Mouse (Mus musculus) intestine, embryonic 14.5 days (tissue): ENCODE data around the gene Slc25a18. TPM values are rescaled to one million over a fixed set of nuclear protein-coding genes. Genes with fewer than 3 reads are reported as not detected.

Experiments used
- ATAC-seq: fragments of 200-750 bp; cut with Nextera tagmentation; replicated peaks from 2 replicates; pipeline ENCODE4 v1.8.0; 2017; ENCODE audit warnings: low read depth, moderate number of reproducible peaks, moderate TSS enrichment, moderate library complexity; ENCODE audit not compliant: low FRiP score, low TSS enrichment
- DNase-seq: peaks from one replicate; pipeline ENCODE4 v3.0.0-alpha.2; 2018; ENCODE audit warnings: low spot score
- H3K27ac ChIP-seq: fragments of 300-500 bp; sonication (generic); 2 replicates; pipeline ENCODE4 v1.5.1; 2014; ENCODE audit warnings: low read depth, mild to moderate bottlenecking, control low read depth
- H3K27me3 ChIP-seq: fragments of 300-500 bp; sonication (generic); replicated peaks from 2 replicates; pipeline ENCODE4 v1.6.1; 2014; ENCODE audit warnings: low read length, control low read depth; ENCODE audit not compliant: control insufficient read depth, insufficient read depth
- H3K36me3 ChIP-seq: fragments of 300-500 bp; sonication (generic); 2 replicates; pipeline ENCODE4 v1.6.1; 2014; ENCODE audit warnings: low read length, control low read depth; ENCODE audit not compliant: control insufficient read depth, insufficient read depth
- H3K4me1 ChIP-seq: fragments of 300-500 bp; sonication (generic); replicated peaks from 2 replicates; pipeline ENCODE4 v1.6.1; 2014; ENCODE audit warnings: low read length, control low read depth, mixed read lengths; ENCODE audit not compliant: control insufficient read depth, insufficient read depth
- H3K4me2 ChIP-seq: fragments of 300-500 bp; sonication (generic); 2 replicates; pipeline ENCODE4 v1.6.1; 2014; ENCODE audit warnings: low read length
- H3K4me3 ChIP-seq: fragments of 300-500 bp; sonication (generic); 2 replicates; pipeline ENCODE4 v1.5.1; 2014; ENCODE audit warnings: low read depth, low read length, control low read depth, mixed read lengths
- H3K9ac ChIP-seq: fragments of 300-500 bp; sonication (generic); 2 replicates; pipeline ENCODE4 v1.6.1; 2014; ENCODE audit warnings: mild to moderate bottlenecking, low read length
- H3K9me3 ChIP-seq: fragments of 300-500 bp; sonication (generic); 2 replicates; pipeline ENCODE4 v1.6.1; 2016; ENCODE audit warnings: low read length, control low read depth; ENCODE audit not compliant: control insufficient read depth
- WGBS: fragments of 180-500 bp; shearing (Covaris S2); extraction: QIAGEN DNeasy Blood & Tissue Kit; methylation state at CpG from one replicate; pipeline ENCODE4 v1.1.7; 2014; 5-methylcytosine and 5-hydroxymethylcytosine counted together
- polyA plus RNA-seq: library from polyadenylated mRNA; unstranded; fragments of >200 nt; fragmentation: Nextera tagmentation; extraction: Ambion mirVana; gene quantifications from 2 replicates; pipeline ENCODE4 v1.2.1, GENCODE M21; 2014

Slc25a18 gene
- 0.09 TPM in 2 replicates for polyA plus RNA-seq

GRCm38 (mm10) chr6:120773149-120773628 lies at the start of gene Slc25a18:
Slc25a18 (plus strand) TSS chr6:120773578.
- ATAC-seq (no peak), DNase-seq (no peak)
- 0 out of 2 replicates have a peak within 1 kb of the TSS, but pooled peaks have one; percentile 14 for H3K27ac ChIP-seq
- no peak within 1 kb of the TSS for H3K4me3 ChIP-seq
- no peak within 1 kb of the TSS for H3K9ac ChIP-seq
- no peaks in the 10 kb centered on the region for H3K9me3 ChIP-seq
- WGBS: 55% methylated on average over 5 of the region's 5 CpGs
- no peak within 1 kb of the TSS for H3K4me2 ChIP-seq
- no peaks in the 10 kb centered on the region for H3K27me3 ChIP-seq
- H3K36me3 ChIP-seq: no peaks in the 10 kb centered on the region; the same call in 1 of the 2 replicates
- no peaks in the 10 kb centered on the region for H3K4me1 ChIP-seq

- H3K27me3 ChIP-seq: no peaks in the 10 kb centered on the region
These were observed 47.4 kb upstream of the Slc25a18 start for GRCm38 (mm10) chr6:120725986-120726385.

GRCm38 (mm10) chr6:120736011-120736410 lies 37.4 kb upstream of the Slc25a18 start:
- DNase-seq: no peak
- no peak overlapping the region for H3K27ac ChIP-seq
- no peaks in the 10 kb centered on the region for H3K36me3 ChIP-seq
- WGBS: 77% methylated on average over 3 of the region's 3 CpGs
- no peaks in the 10 kb centered on the region; the same call in 1 of the 2 replicates for H3K4me1 ChIP-seq
- no peaks in the 10 kb centered on the region for H3K9me3 ChIP-seq
- no peak overlapping the region for H3K4me3 ChIP-seq
- no peak for ATAC-seq
- no peaks in the 10 kb centered on the region for H3K27me3 ChIP-seq
- H3K9ac ChIP-seq: no peak overlapping the region
- no peak overlapping the region for H3K4me2 ChIP-seq

More at GRCm38 (mm10) chr6:120725986-120726385, 47.4 kb upstream of the Slc25a18 start:
- Histone ChIP-seq H3K4me2 (no peak overlapping the region), H3K4me3 (no peak overlapping the region), H3K4me1 (no peaks in the 10 kb centered on the region), H3K36me3 (no peaks in the 10 kb centered on the region), H3K9me3 (no peaks in the 10 kb centered on the region), H3K27ac (no peak overlapping the region), H3K9ac (no peak overlapping the region)
- 72% methylated on average over 2 of the region's 2 CpGs for WGBS
- no peak for DNase-seq
- no peak for ATAC-seq

GRCm38 (mm10) chr6:120736566-120736965 lies 36.8 kb upstream of the Slc25a18 start:
- H3K36me3 ChIP-seq: no peaks in the 10 kb centered on the region
- 77% methylated on average over 3 of the region's 3 CpGs for WGBS
- peak; percentile 81 for ATAC-seq
- H3K27me3 ChIP-seq: no peaks in the 10 kb centered on the region
- H3K9ac ChIP-seq: no peak overlapping the region
- H3K27ac ChIP-seq: no peak overlapping the region
- no peak overlapping the region for H3K4me3 ChIP-seq
- H3K4me2 ChIP-seq: no peak overlapping the region
- no peaks in the 10 kb centered on the region; the same call in 1 of the 2 replicates for H3K4me1 ChIP-seq
- H3K9me3 ChIP-seq: no peaks in the 10 kb centered on the region
- DNase-seq: no peak

GRCm38 (mm10) chr6:120743130-120743529 lies 30.2 kb upstream of the Slc25a18 start:
- Histone ChIP-seq H3K4me1 (no peaks in the 10 kb centered on the region; the same call in 1 of the 2 replicates), H3K27me3 (no peaks in the 10 kb centered on the region), H3K4me3 (no peak overlapping the region), H3K9me3 (no peaks in the 10 kb centered on the region), H3K36me3 (no peaks in the 10 kb centered on the region), H3K9ac (no peak overlapping the region), H3K4me2 (no peak overlapping the region), H3K27ac (no peak overlapping the region)
- ATAC-seq (no peak), DNase-seq (no peak)
- WGBS: 73% methylated on average over 2 of the region's 2 CpGs

- Histone ChIP-seq H3K9me3 (no peaks in the 10 kb centered on the region), H3K4me2 (no peak overlapping the region), H3K9ac (no peak overlapping the region), H3K27me3 (no peaks in the 10 kb centered on the region), H3K4me1 (no peaks in the 10 kb centered on the region; the same call in 1 of the 2 replicates), H3K4me3 (no peak overlapping the region), H3K36me3 (no peaks in the 10 kb centered on the region), H3K27ac (no peak overlapping the region)
- no peak for ATAC-seq
- WGBS: 83% methylated on average over 7 of the region's 7 CpGs
- DNase-seq: no peak
These were observed 29.1 kb upstream of the Slc25a18 start for GRCm38 (mm10) chr6:120744266-120744665.

GRCm38 (mm10) chr6:120746416-120746815 lies 27.0 kb upstream of the Slc25a18 start:
- no peaks in the 10 kb centered on the region for H3K36me3 ChIP-seq
- 86% methylated on average over 2 of the region's 2 CpGs for WGBS

GRCm38 (mm10) chr6:120761151-120761550 lies 12.2 kb upstream of the Slc25a18 start:
- H3K4me3 ChIP-seq: no peak overlapping the region
- H3K36me3 ChIP-seq: peaks cover 11% of the 10 kb centered on the region; the same call in 1 of the 2 replicates
- WGBS: 82% methylated on average over 2 of the region's 2 CpGs
- DNase-seq: no peak
- H3K9ac ChIP-seq: no peak overlapping the region
- H3K4me2 ChIP-seq: no peak overlapping the region
- H3K9me3 ChIP-seq: no peaks in the 10 kb centered on the region
- no peaks in the 10 kb centered on the region for H3K4me1 ChIP-seq
- no peak for ATAC-seq
- H3K27me3 ChIP-seq: no peaks in the 10 kb centered on the region
- no peak overlapping the region for H3K27ac ChIP-seq

More at GRCm38 (mm10) chr6:120746416-120746815, 27.0 kb upstream of the Slc25a18 start:
- H3K27me3 ChIP-seq: no peaks in the 10 kb centered on the region
- no peak overlapping the region for H3K4me2 ChIP-seq
- H3K4me1 ChIP-seq: 0 out of 2 replicates have a peak, but pooled peaks cover 2% of the 10 kb centered on the region
- H3K4me3 ChIP-seq: no peak overlapping the region
- ATAC-seq (no peak), DNase-seq (no peak)
- H3K9ac ChIP-seq: no peak overlapping the region
- no peaks in the 10 kb centered on the region for H3K9me3 ChIP-seq
- H3K27ac ChIP-seq: no peak overlapping the region

- Histone ChIP-seq H3K4me2 (no peak overlapping the region), H3K27ac (no peak overlapping the region), H3K36me3 (no peaks in the 10 kb centered on the region; the same call in 1 of the 2 replicates), H3K4me3 (no peak overlapping the region), H3K9me3 (no peaks in the 10 kb centered on the region), H3K4me1 (no peaks in the 10 kb centered on the region), H3K9ac (no peak overlapping the region), H3K27me3 (no peaks in the 10 kb centered on the region)
- ATAC-seq (no peak), DNase-seq (no peak)
- 81% methylated on average over 1 of the region's 1 CpGs for WGBS
These were observed 3.4 kb upstream of the Slc25a18 start for GRCm38 (mm10) chr6:120769972-120770371.
